Mouse (Mus musculus) bone marrow macrophage, adult 2 months (primary cell): ENCODE data around the gene BC005561.
"Not testable (repeated sequence)": the region's sequence is repeated elsewhere in the genome, so short reads cannot be mapped to it uniquely, and the experiment has no call there.

Experiments used
- CTCF ChIP-seq: IDR thresholded peaks from 2 replicates; pipeline ENCODE4 v1.5.1; 2012; ENCODE audit warnings: low read depth, mild to moderate bottlenecking, low read length, moderate library complexity
- POLR2A ChIP-seq: IDR thresholded peaks from 2 replicates; pipeline ENCODE4 v1.6.1; 2012; ENCODE audit warnings: mild to moderate bottlenecking, low read depth, low read length, borderline replicate concordance

- not testable (repeated sequence) for TF ChIP-seq CTCF, POLR2A
These were observed 59.9 kb downstream of the BC005561 start for GRCm38 (mm10) chr5:104568079-104568478.
